Mouse (Mus musculus): ENCODE data around the gene Mei1.
A peak's percentile ranks its signal among the peaks of the same experiment; 100 is the strongest.
"Not testable (repeated sequence)": the region's sequence is repeated elsewhere in the genome, so short reads cannot be mapped to it uniquely, and the experiment has no call there.

Mei1 gene

GRCm38 (mm10) chr15:82085606-82086005 lies 15.8 kb downstream of the Mei1 start:
- DNase-seq (ENCODE audit: low read depth, low spot score) = no peak

GRCm38 (mm10) chr15:82086131-82086530 lies 16.3 kb downstream of the Mei1 start:
- DNase-seq (ENCODE audit: low read depth, low spot score) = no peak

GRCm38 (mm10) chr15:82087266-82087665 lies 17.5 kb downstream of the Mei1 start:
- DNase-seq (ENCODE audit: low read depth, low spot score) = peak; percentile 65

GRCm38 (mm10) chr15:82091061-82091460 lies 21.3 kb downstream of the Mei1 start:
- DNase-seq (ENCODE audit: low read depth, low spot score) = no peak

GRCm38 (mm10) chr15:82106953-82107555 lies 37.3 kb downstream of the Mei1 start:
- DNase-seq (ENCODE audit: low read depth, low spot score) = peak; percentile 64

GRCm38 (mm10) chr15:82120544-82120943 lies 50.7 kb downstream of the Mei1 start:
- no peak for DNase-seq (ENCODE audit: low read depth, low spot score)

GRCm38 (mm10) chr15:82126690-82127089 lies 56.9 kb downstream of the Mei1 start:
- DNase-seq (ENCODE audit: low read depth, low spot score) = not testable (repeated sequence)

GRCm38 (mm10) chr15:82127426-82128374 lies 57.9 kb downstream of the Mei1 start, which contains the start of gene Ccdc134:
Ccdc134 (plus strand) TSS chr15:82127922.
- peak; percentile 93 for DNase-seq (ENCODE audit: low read depth, low spot score)

GRCm38 (mm10) chr15:82128398-82128797 lies 58.6 kb downstream of the Mei1 start:
- no peak for DNase-seq (ENCODE audit: low read depth, low spot score)

- no peak for DNase-seq (ENCODE audit: low read depth, low spot score)
Observed at GRCm38 (mm10) chr15:82130599-82130998, 60.8 kb downstream of the Mei1 start.

- no peak for DNase-seq (ENCODE audit: low read depth, low spot score)
Observed at GRCm38 (mm10) chr15:82135372-82135771, 65.6 kb downstream of the Mei1 start.

- DNase-seq (ENCODE audit: low read depth, low spot score) = peak; percentile 62
Observed at GRCm38 (mm10) chr15:82138565-82138964, 68.8 kb downstream of the Mei1 start.

GRCm38 (mm10) chr15:82139196-82139595 lies 69.4 kb downstream of the Mei1 start:
- DNase-seq (ENCODE audit: low read depth, low spot score) = peak; percentile 50

GRCm38 (mm10) chr15:82140355-82140754 lies 70.6 kb downstream of the Mei1 start:
- peak; percentile 50 for DNase-seq (ENCODE audit: low read depth, low spot score)

- no peak for DNase-seq (ENCODE audit: low read depth, low spot score)
Observed at GRCm38 (mm10) chr15:82144157-82144556, 74.4 kb downstream of the Mei1 start.

GRCm38 (mm10) chr15:82145408-82145807 lies 75.6 kb downstream of the Mei1 start:
- DNase-seq (ENCODE audit: low read depth, low spot score) = peak; percentile 75

- DNase-seq (ENCODE audit: low read depth, low spot score) = peak; percentile 54
Observed at GRCm38 (mm10) chr15:82145851-82146769, 76.3 kb downstream of the Mei1 start.

- DNase-seq (ENCODE audit: low read depth, low spot score) = peak; percentile 100
Observed at GRCm38 (mm10) chr15:82146770-82147610, 77.2 kb downstream of the Mei1 start, which contains the start of gene Srebf2. Srebf2 (plus strand) TSS chr15:82147181.

GRCm38 (mm10) chr15:82147611-82148111 lies 77.9 kb downstream of the Mei1 start:
- DNase-seq (ENCODE audit: low read depth, low spot score) = no peak

- DNase-seq (ENCODE audit: low read depth, low spot score) = no peak
Observed at GRCm38 (mm10) chr15:82148510-82148911, 78.7 kb downstream of the Mei1 start.
